Mouse (Mus musculus) limb, embryonic 12.5 days (tissue): ENCODE results near the gene Rap1gap2. TPM values are rescaled to one million over a fixed set of nuclear protein-coding genes. Genes with fewer than 3 reads are reported as not detected.

Experiments used
- ATAC-seq: fragments of 200-750 bp; cut with Nextera tagmentation; 2 replicates; pipeline ENCODE4 v1.8.0; 2017; ENCODE audit warnings: low read depth, moderate TSS enrichment; ENCODE audit not compliant: insufficient number of reproducible peaks, insufficient read depth, low FRiP score, low TSS enrichment
- H3K27ac ChIP-seq: fragments of 300-500 bp; sonication (generic); 2 replicates; pipeline ENCODE4 v1.5.1; 2016; ENCODE audit warnings: mild to moderate bottlenecking, moderate library complexity
- H3K27me3 ChIP-seq: fragments of 300-500 bp; sonication (generic); 2 replicates; pipeline ENCODE4 v1.6.1; 2016; ENCODE audit warnings: mild to moderate bottlenecking, moderate library complexity
- H3K36me3 ChIP-seq: fragments of 300-500 bp; sonication (generic); 2 replicates; pipeline ENCODE4 v1.6.1; 2016; ENCODE audit warnings: mild to moderate bottlenecking, moderate library complexity
- H3K4me1 ChIP-seq: fragments of 300-500 bp; sonication (generic); replicated peaks from 2 replicates; pipeline ENCODE4 v1.6.1; 2016
- H3K4me2 ChIP-seq: fragments of 300-500 bp; sonication (generic); 2 replicates; pipeline ENCODE4 v1.6.1; 2016; ENCODE audit warnings: mild to moderate bottlenecking, moderate library complexity
- H3K4me3 ChIP-seq: fragments of 300-500 bp; sonication (generic); replicated peaks from 2 replicates; pipeline ENCODE4 v1.5.1; 2016; ENCODE audit warnings: mild to moderate bottlenecking
- H3K9ac ChIP-seq: fragments of 300-500 bp; sonication (generic); replicated peaks from 2 replicates; pipeline ENCODE4 v1.6.1; 2016; ENCODE audit warnings: mild to moderate bottlenecking, moderate library complexity
- H3K9me3 ChIP-seq: fragments of 300-500 bp; sonication (generic); 2 replicates; pipeline ENCODE4 v1.6.1; 2016; ENCODE audit warnings: mild to moderate bottlenecking, moderate library complexity
- WGBS: fragments of 180-500 bp; shearing (Covaris S2); methylation state at CpG from one replicate; pipeline ENCODE4 v1.1.7; 2016; 5-methylcytosine and 5-hydroxymethylcytosine counted together
- polyA plus RNA-seq: library from polyadenylated mRNA; unstranded; fragments of >200 nt; fragmentation: Nextera tagmentation; extraction: Ambion mirVana; gene quantifications from 2 replicates; pipeline ENCODE4 v1.2.1, GENCODE M21; 2016

Rap1gap2 gene
- polyA plus RNA-seq, 1 experiment from 2014 or later: 1.1 TPM

GRCm38 (mm10) chr11:74569735-74570134 lies 41.0 kb downstream of the Rap1gap2 start:
- no peaks in the 10 kb centered on the region for H3K9me3 ChIP-seq
- ATAC-seq: no peak
- WGBS: 70% methylated on average over 6 of the region's 6 CpGs

GRCm38 (mm10) chr11:74568463-74568862 lies 42.3 kb downstream of the Rap1gap2 start:
- no peaks in the 10 kb centered on the region for H3K9me3 ChIP-seq
- no peak overlapping the region for H3K9ac ChIP-seq
- no peaks in the 10 kb centered on the region for H3K4me1 ChIP-seq
- no peak overlapping the region for H3K4me3 ChIP-seq
- 80% methylated on average over 5 of the region's 5 CpGs for WGBS
- no peaks in the 10 kb centered on the region for H3K36me3 ChIP-seq
- no peak for ATAC-seq
- peaks cover 4% of the 10 kb centered on the region; the same call in 1 of the 2 replicates for H3K27me3 ChIP-seq
- H3K4me2 ChIP-seq: no peak overlapping the region
- no peak overlapping the region for H3K27ac ChIP-seq

More at GRCm38 (mm10) chr11:74569735-74570134, 41.0 kb downstream of the Rap1gap2 start:
- Histone ChIP-seq H3K9ac (no peak overlapping the region), H3K27ac (no peak overlapping the region), H3K4me3 (no peak overlapping the region), H3K4me2 (no peak overlapping the region), H3K36me3 (no peaks in the 10 kb centered on the region), H3K27me3 (peaks cover 4% of the 10 kb centered on the region; the same call in 1 of the 2 replicates), H3K4me1 (no peaks in the 10 kb centered on the region)

GRCm38 (mm10) chr11:74568004-74568403 lies 42.7 kb downstream of the Rap1gap2 start:
- WGBS: 72% methylated on average over 3 of the region's 3 CpGs
- Histone ChIP-seq H3K4me2 (no peak overlapping the region), H3K4me1 (no peaks in the 10 kb centered on the region), H3K4me3 (no peak overlapping the region), H3K36me3 (no peaks in the 10 kb centered on the region), H3K27me3 (peaks cover 4% of the 10 kb centered on the region; the same call in 1 of the 2 replicates), H3K9me3 (no peaks in the 10 kb centered on the region), H3K27ac (no peak overlapping the region), H3K9ac (no peak overlapping the region)
- ATAC-seq: no peak

- Histone ChIP-seq H3K27ac (no peak overlapping the region), H3K4me2 (no peak overlapping the region), H3K27me3 (no peaks in the 10 kb centered on the region), H3K4me1 (no peaks in the 10 kb centered on the region), H3K4me3 (no peak overlapping the region), H3K9ac (no peak overlapping the region), H3K9me3 (no peaks in the 10 kb centered on the region), H3K36me3 (no peaks in the 10 kb centered on the region)
- WGBS: 87% methylated on average over 4 of the region's 4 CpGs
- no peak for ATAC-seq
Measured at GRCm38 (mm10) chr11:74566326-74566874, 44.3 kb downstream of the Rap1gap2 start.

GRCm38 (mm10) chr11:74561392-74561791 lies 49.3 kb downstream of the Rap1gap2 start:
- 86% methylated on average over 4 of the region's 4 CpGs for WGBS
- H3K4me2 ChIP-seq: no peak overlapping the region
- H3K4me1 ChIP-seq: no peaks in the 10 kb centered on the region
- H3K4me3 ChIP-seq: no peak overlapping the region
- no peaks in the 10 kb centered on the region for H3K9me3 ChIP-seq
- no peak overlapping the region for H3K27ac ChIP-seq
- no peak for ATAC-seq
- H3K27me3 ChIP-seq: no peaks in the 10 kb centered on the region
- H3K36me3 ChIP-seq: no peaks in the 10 kb centered on the region
- no peak overlapping the region for H3K9ac ChIP-seq

GRCm38 (mm10) chr11:74560600-74561227 lies 50.0 kb downstream of the Rap1gap2 start:
- H3K4me1 ChIP-seq: peaks cover 4% of the 10 kb centered on the region; the same call in 1 of the 2 replicates
- no peaks in the 10 kb centered on the region for H3K36me3 ChIP-seq
- H3K27ac ChIP-seq: no peak overlapping the region
- 88% methylated on average over 9 of the region's 9 CpGs for WGBS
- ATAC-seq: no peak
- H3K9ac ChIP-seq: no peak overlapping the region
- no peak overlapping the region for H3K4me3 ChIP-seq
- no peaks in the 10 kb centered on the region for H3K27me3 ChIP-seq
- no peak overlapping the region for H3K4me2 ChIP-seq
- no peaks in the 10 kb centered on the region for H3K9me3 ChIP-seq

- no peak overlapping the region for H3K27ac ChIP-seq
- peaks cover 5% of the 10 kb centered on the region; the same call in 1 of the 2 replicates for H3K4me1 ChIP-seq
- H3K4me2 ChIP-seq: no peak overlapping the region
- H3K9me3 ChIP-seq: no peaks in the 10 kb centered on the region
- H3K27me3 ChIP-seq: no peaks in the 10 kb centered on the region
- H3K36me3 ChIP-seq: no peaks in the 10 kb centered on the region
- H3K9ac ChIP-seq: no peak overlapping the region
- WGBS: 73% methylated on average over 5 of the region's 5 CpGs
- no peak for ATAC-seq
- no peak overlapping the region for H3K4me3 ChIP-seq
Measured at GRCm38 (mm10) chr11:74559793-74560433, 50.8 kb downstream of the Rap1gap2 start.

- H3K9ac ChIP-seq: no peak overlapping the region
- 81% methylated on average over 5 of the region's 5 CpGs for WGBS
- no peak for ATAC-seq
Measured at GRCm38 (mm10) chr11:74558933-74559332, 51.8 kb downstream of the Rap1gap2 start.

GRCm38 (mm10) chr11:74557456-74558230 lies 53.1 kb downstream of the Rap1gap2 start:
- H3K4me2 ChIP-seq: no peak overlapping the region
- H3K27ac ChIP-seq: no peak overlapping the region
- 62% methylated on average over 11 of the region's 11 CpGs for WGBS
- no peak overlapping the region for H3K9ac ChIP-seq
- H3K4me3 ChIP-seq: no peak overlapping the region
- peaks cover 11% of the 10 kb centered on the region for H3K4me1 ChIP-seq
- no peaks in the 10 kb centered on the region for H3K36me3 ChIP-seq
- H3K9me3 ChIP-seq: no peaks in the 10 kb centered on the region
- no peak for ATAC-seq
- no peaks in the 10 kb centered on the region for H3K27me3 ChIP-seq

More at GRCm38 (mm10) chr11:74558933-74559332, 51.8 kb downstream of the Rap1gap2 start:
- no peaks in the 10 kb centered on the region for H3K36me3 ChIP-seq
- H3K27me3 ChIP-seq: no peaks in the 10 kb centered on the region
- H3K27ac ChIP-seq: no peak overlapping the region
- H3K4me3 ChIP-seq: no peak overlapping the region
- H3K4me1 ChIP-seq: peaks cover 11% of the 10 kb centered on the region
- H3K4me2 ChIP-seq: no peak overlapping the region
- H3K9me3 ChIP-seq: no peaks in the 10 kb centered on the region

- 47% methylated on average over 9 of the region's 9 CpGs for WGBS
- Histone ChIP-seq H3K4me2 (no peak overlapping the region), H3K4me3 (no peak overlapping the region), H3K4me1 (peaks cover 11% of the 10 kb centered on the region), H3K27ac (no peak overlapping the region), H3K9ac (no peak overlapping the region), H3K27me3 (no peaks in the 10 kb centered on the region), H3K9me3 (no peaks in the 10 kb centered on the region), H3K36me3 (no peaks in the 10 kb centered on the region)
- no peak for ATAC-seq
Measured at GRCm38 (mm10) chr11:74555716-74556374, 54.9 kb downstream of the Rap1gap2 start.
